Mouse (Mus musculus) neural tube, embryonic 14.5 days (tissue): ENCODE measurements around the gene Ank2. TPM values are rescaled to one million over a fixed set of nuclear protein-coding genes. Genes with fewer than 3 reads are reported as not detected.

Source experiments
- ATAC-seq: fragments of 200-750 bp; cut with Nextera tagmentation; 2 replicates; pipeline ENCODE4 v1.8.0; 2017; ENCODE audit warnings: low read depth, mild to moderate bottlenecking, moderate TSS enrichment, moderate library complexity
- H3K27ac ChIP-seq: fragments of 300-500 bp; sonication (generic); 2 replicates; pipeline ENCODE4 v1.5.1; 2014; ENCODE audit warnings: low read depth, mild to moderate bottlenecking, control low read depth, low read length, moderate library complexity, mixed read lengths
- H3K27me3 ChIP-seq: fragments of 300-500 bp; sonication (generic); 2 replicates; pipeline ENCODE4 v1.6.1; 2014; ENCODE audit warnings: low read length; ENCODE audit not compliant: control insufficient read depth, insufficient read depth
- H3K36me3 ChIP-seq: fragments of 300-500 bp; sonication (generic); 2 replicates; pipeline ENCODE4 v1.6.1; 2014; ENCODE audit warnings: low read length, mixed read lengths; ENCODE audit not compliant: control insufficient read depth, insufficient read depth
- H3K4me1 ChIP-seq: fragments of 300-500 bp; sonication (generic); 2 replicates; pipeline ENCODE4 v1.6.1; 2014; ENCODE audit warnings: low read length; ENCODE audit not compliant: control insufficient read depth, insufficient read depth
- H3K4me2 ChIP-seq: fragments of 300-500 bp; sonication (generic); 2 replicates; pipeline ENCODE4 v1.6.1; 2014; ENCODE audit warnings: mild to moderate bottlenecking, low read depth, low read length, control low read depth
- H3K4me3 ChIP-seq: fragments of 300-500 bp; sonication (generic); 2 replicates; pipeline ENCODE4 v1.5.1; 2014; ENCODE audit warnings: low read depth, low read length, control low read depth, mixed read lengths
- H3K9ac ChIP-seq: fragments of 300-500 bp; sonication (generic); replicated peaks from 2 replicates; pipeline ENCODE4 v1.6.1; 2014; ENCODE audit warnings: low read depth, mild to moderate bottlenecking, control low read depth, low read length, mixed read lengths
- H3K9me3 ChIP-seq: fragments of 300-500 bp; sonication (generic); 2 replicates; pipeline ENCODE4 v1.6.1; 2016; ENCODE audit warnings: low read length; ENCODE audit not compliant: control insufficient read depth
- WGBS: fragments of 180-500 bp; shearing (Covaris S2); extraction: QIAGEN DNeasy Blood & Tissue Kit; methylation state at CpG from one replicate; pipeline ENCODE4 v1.1.7; 2014; 5-methylcytosine and 5-hydroxymethylcytosine counted together
- microRNA counts: library from miRNA; unstranded; fragments of <30 nt; microRNA quantifications from one replicate; lab custom pipeline; 2016
- microRNA-seq: library from miRNA; unstranded; fragments of <30 nt; microRNA quantifications from one replicate; pipeline ENCODE4, GENCODE M21; 2016
- polyA plus RNA-seq: library from polyadenylated mRNA; unstranded; fragments of >200 nt; fragmentation: Nextera tagmentation; extraction: Ambion mirVana; gene quantifications from 2 replicates; pipeline ENCODE4 v1.2.1, GENCODE M21; 2014

Gene Ank2
- polyA plus RNA-seq, 1 experiment from 2014 or later: 231 TPM

DNA sequence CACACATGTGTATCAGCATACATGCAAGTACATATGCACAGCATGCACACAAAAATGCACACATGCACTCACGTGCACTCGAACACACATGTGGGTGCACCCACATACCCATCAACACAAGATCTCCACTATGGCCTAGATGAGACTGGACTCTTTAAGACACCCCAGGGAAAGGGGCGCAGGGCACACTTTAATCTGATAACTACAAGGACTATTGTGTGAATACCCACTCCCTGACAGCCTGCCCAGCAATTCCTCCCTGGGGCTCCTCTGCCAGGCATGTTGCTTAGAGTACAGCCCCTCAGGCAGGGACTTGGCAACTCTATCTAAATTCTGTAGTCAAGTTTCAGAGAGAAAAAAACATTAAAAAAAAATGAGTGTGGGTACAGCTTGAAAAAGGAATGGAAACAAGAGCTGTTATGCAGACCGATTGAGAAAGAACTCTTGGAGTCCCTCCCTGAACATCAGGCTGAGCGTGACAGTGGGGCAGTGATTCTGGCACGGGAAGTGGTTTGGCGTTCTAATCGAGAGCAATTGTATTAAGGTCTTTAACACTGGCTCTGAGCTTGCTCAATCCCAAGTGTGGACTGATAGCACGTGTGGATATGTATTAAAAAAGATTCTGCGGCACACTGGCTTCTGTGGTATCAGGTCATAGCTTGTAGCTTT is 580.2 kb downstream of the Ank2 start:
- Histone ChIP-seq H3K36me3 (0 out of 2 replicates have a peak, but pooled peaks cover 4% of the 10 kb centered on the region), H3K9me3 (no peaks in the 10 kb centered on the region), H3K9ac (no peak overlapping the region), H3K27ac (no peak overlapping the region), H3K4me1 (no peaks in the 10 kb centered on the region), H3K27me3 (no peaks in the 10 kb centered on the region), H3K4me3 (no peak overlapping the region), H3K4me2 (no peak overlapping the region)
- 90% methylated on average over 10 of the region's 10 CpGs for WGBS
- peak; percentile 38; the same call in 1 of the 2 replicates for ATAC-seq

DNA sequence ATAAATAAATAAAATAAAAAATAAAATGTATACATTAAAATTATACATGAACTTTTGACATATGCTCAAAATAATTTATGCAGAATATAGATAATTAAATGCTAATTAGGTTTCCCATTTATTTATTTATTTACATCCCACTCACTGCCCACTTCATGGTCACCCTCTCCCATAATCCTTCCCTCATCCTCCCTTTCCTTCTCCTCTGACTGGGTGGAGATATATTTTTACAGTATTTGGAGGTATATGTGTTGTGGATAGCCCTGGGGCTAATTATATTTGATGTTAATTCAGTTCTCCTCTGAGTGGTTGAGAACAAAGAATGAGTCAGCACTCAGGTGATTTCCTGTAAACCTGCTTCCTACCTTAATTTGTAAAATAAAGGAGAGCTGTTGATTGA is 582.8 kb downstream of the Ank2 start:
- H3K27ac ChIP-seq: no peak overlapping the region
- no peaks in the 10 kb centered on the region for H3K9me3 ChIP-seq
- no peaks in the 10 kb centered on the region for H3K36me3 ChIP-seq
- H3K4me1 ChIP-seq: no peaks in the 10 kb centered on the region
- H3K9ac ChIP-seq: no peak overlapping the region
- no peak for ATAC-seq
- no peak overlapping the region for H3K4me2 ChIP-seq
- H3K4me3 ChIP-seq: no peak overlapping the region
- no peaks in the 10 kb centered on the region for H3K27me3 ChIP-seq

DNA sequence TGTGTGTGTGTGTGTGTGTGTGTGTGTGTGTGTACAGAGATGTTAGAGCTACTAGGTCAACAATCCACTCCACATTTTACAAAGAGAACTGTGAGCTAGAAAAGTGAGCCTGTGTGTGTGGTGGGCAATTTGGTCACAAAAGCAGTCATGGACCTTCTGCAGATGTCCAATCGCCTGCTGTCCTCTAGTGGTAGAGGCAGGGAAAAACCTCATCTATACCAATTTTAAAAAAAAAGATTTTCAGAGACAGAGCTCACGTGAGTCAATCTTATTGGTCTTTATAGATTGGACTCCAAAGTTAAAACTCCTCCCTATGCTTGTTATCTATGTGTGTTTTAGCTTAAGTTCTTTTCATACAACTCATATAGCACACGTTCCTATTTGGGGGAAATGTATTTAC is 595.6 kb downstream of the Ank2 start:
- H3K27ac ChIP-seq: no peak overlapping the region
- no peaks in the 10 kb centered on the region for H3K9me3 ChIP-seq
- H3K9ac ChIP-seq: no peak overlapping the region
- 17% methylated on average over 3 of the region's 3 CpGs for WGBS
- H3K4me3 ChIP-seq: no peak overlapping the region
- no peaks in the 10 kb centered on the region for H3K36me3 ChIP-seq
- ATAC-seq: peak; percentile 87
- H3K4me2 ChIP-seq: no peak overlapping the region
- no peaks in the 10 kb centered on the region for H3K4me1 ChIP-seq
- H3K27me3 ChIP-seq: no peaks in the 10 kb centered on the region

DNA sequence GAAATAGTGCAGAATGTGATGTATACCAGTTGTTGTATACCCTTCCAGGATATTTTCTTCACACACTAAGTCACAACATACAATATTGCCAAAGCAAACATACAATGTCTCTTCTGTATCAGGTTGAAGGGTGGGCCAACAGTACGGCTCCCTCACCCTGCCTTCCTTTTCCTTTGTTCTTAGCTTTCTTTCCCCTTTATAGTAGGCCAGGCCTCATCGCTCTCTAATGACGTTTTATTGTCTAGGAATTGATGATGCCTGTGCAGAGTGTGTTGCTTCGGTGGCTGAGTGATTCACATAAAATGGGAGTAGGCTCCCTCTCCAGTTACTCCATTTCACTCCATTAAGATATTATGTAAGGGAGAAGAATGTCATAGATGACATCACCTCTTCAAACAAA is 612.5 kb downstream of the Ank2 start:
- Histone ChIP-seq H3K27me3 (no peaks in the 10 kb centered on the region), H3K9me3 (no peaks in the 10 kb centered on the region), H3K4me3 (no peak overlapping the region), H3K4me1 (no peaks in the 10 kb centered on the region), H3K4me2 (no peak overlapping the region), H3K27ac (no peak overlapping the region), H3K9ac (no peak overlapping the region), H3K36me3 (no peaks in the 10 kb centered on the region)
- 20% methylated on average over 4 of the region's 4 CpGs for WGBS
- peak; percentile 63; the same call in 1 of the 2 replicates for ATAC-seq

DNA sequence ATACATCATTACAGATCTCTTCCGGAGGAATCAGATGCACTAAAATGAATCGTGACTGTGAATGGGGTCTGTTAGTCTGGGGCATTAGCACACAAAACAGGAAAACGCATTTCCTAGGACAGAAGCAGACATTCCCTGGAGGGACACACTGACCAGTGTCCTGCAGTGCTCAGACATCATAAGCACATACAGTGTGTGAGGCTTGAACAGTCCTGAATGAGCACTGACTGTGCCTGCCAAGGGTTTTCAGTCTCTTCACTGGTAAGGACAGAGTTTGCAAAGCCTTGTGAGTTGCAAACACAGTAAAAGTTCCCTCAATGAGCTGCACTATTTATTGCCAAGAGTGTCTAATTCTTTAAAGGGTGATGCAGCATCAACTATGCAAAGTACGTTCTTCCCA is 613.1 kb downstream of the Ank2 start:
- no peaks in the 10 kb centered on the region for H3K9me3 ChIP-seq
- no peak; the same call in 1 of the 2 replicates for ATAC-seq
- H3K4me1 ChIP-seq: no peaks in the 10 kb centered on the region
- H3K9ac ChIP-seq: no peak overlapping the region
- H3K27me3 ChIP-seq: no peaks in the 10 kb centered on the region
- H3K36me3 ChIP-seq: no peaks in the 10 kb centered on the region
- no peak overlapping the region for H3K27ac ChIP-seq
- no peak overlapping the region for H3K4me2 ChIP-seq
- WGBS: 54% methylated on average over 4 of the region's 4 CpGs
- H3K4me3 ChIP-seq: no peak overlapping the region

DNA sequence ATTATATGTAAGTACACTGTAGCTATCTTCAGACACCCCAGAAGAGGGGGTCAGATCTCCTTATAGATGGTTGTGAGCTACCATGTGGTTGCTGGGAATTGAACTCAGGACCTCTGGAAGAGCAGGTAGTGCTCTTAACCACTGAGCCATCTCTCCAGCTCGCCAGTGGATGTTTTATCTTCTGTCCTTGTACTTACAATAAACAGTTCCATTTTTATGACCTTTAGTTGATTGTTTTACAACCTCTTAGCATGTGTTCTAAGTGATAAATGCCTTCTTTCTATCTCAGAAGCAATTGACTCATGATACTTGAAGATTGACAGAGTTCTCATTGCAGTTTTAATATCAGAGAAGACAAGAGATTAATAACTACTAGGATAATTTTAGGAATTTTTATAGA is 620.9 kb downstream of the Ank2 start:
- no peak for ATAC-seq
- 53% methylated on average over 1 of the region's 1 CpGs for WGBS

More for the DNA sequence above, 620.9 kb downstream of the Ank2 start:
- no peaks in the 10 kb centered on the region for H3K27me3 ChIP-seq
- no peaks in the 10 kb centered on the region for H3K36me3 ChIP-seq
- H3K9me3 ChIP-seq: no peaks in the 10 kb centered on the region
- no peaks in the 10 kb centered on the region for H3K4me1 ChIP-seq
- no peak overlapping the region for H3K27ac ChIP-seq
- no peak overlapping the region for H3K4me3 ChIP-seq
- H3K9ac ChIP-seq: no peak overlapping the region
- H3K4me2 ChIP-seq: no peak overlapping the region

MicroRNA genes within 50 kb of the gene (microRNA counts, 519-probe panel; counts per million panel counts)
- microRNA mmu-miR-302a (lab: Ali Mortazavi, UCI) (not detected), microRNA mmu-miR-302b (lab: Ali Mortazavi, UCI) (not detected), microRNA mmu-miR-302c (lab: Ali Mortazavi, UCI) (not detected), microRNA mmu-miR-302d (lab: Ali Mortazavi, UCI) (not detected), microRNA mmu-miR-367 (lab: Ali Mortazavi, UCI) (2,379 counts per million, percentile 9 among the panel's probes with 10 or more counts)

Small RNA genes lying within 50 kb of the gene (microRNA-seq; reads per million reads assigned to microRNA genes)
- gene Gm44494 (not detected), gene Mir302a (69.7 reads per million, percentile 41 among the genes with 10 or more reads in this experiment), gene Mir302b (41.8 reads per million, percentile 33 among the genes with 10 or more reads in this experiment), gene Mir302c (9.4 reads per million, percentile 16 among the genes with 10 or more reads in this experiment), gene Mir302d (75.4 reads per million, percentile 43 among the genes with 10 or more reads in this experiment), gene Mir367 (not detected)

Other genes starting within 250 kb of the Ank2 start
- gene Larp7, start 54.0 kb upstream of the Ank2 start, polyA plus RNA-seq: 25.5 and 26.4 TPM in 2 replicates
- 4.1 and 5.1 TPM in 2 replicates for gene Zgrf1, start 54.1 kb upstream of the Ank2 start, polyA plus RNA-seq
- gene Neurog2, start 133.8 kb upstream of the Ank2 start, polyA plus RNA-seq: 3.3 and 3.9 TPM in 2 replicates